Mouse (Mus musculus) layer of hippocampus, adult 9-11 months (tissue): ENCODE results near the gene Gm11541.
"Not testable (repeated sequence)": the region's sequence is repeated elsewhere in the genome, so short reads cannot be mapped to it uniquely, and the experiment has no call there.

Experiments
- DNase-seq: peaks from one replicate; pipeline ENCODE4 v3.0.0; 2022

Gene Gm11541

GRCm38 (mm10) chr11:94695508-94695907 lies 8.8 kb downstream of the Gm11541 start:
- no peak for DNase-seq

GRCm38 (mm10) chr11:94692502-94692901 lies 11.8 kb downstream of the Gm11541 start:
- not testable (repeated sequence) for DNase-seq

DNA sequence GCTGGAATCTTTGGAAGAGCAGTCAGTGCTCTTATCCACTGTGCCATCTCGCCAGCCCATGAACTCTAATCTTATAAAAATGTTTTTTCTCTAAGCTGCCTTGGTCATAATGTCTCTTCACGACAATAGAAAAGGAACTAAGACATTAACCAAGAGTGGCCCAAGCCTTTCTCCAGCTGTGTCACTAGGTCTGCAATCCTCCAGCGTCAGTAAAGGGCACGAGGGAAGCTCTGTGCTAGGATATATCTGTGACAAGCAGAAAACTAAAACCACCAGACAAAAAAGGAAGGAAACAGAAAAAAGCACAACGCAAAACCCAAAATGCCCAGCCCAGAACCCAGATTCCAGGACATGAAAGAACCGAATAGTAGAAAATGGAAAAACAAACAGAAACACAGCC lies 17.1 kb downstream of the Gm11541 start:
- no peak for DNase-seq

GRCm38 (mm10) chr11:94682427-94682826 lies 21.9 kb downstream of the Gm11541 start:
- no peak for DNase-seq

DNA sequence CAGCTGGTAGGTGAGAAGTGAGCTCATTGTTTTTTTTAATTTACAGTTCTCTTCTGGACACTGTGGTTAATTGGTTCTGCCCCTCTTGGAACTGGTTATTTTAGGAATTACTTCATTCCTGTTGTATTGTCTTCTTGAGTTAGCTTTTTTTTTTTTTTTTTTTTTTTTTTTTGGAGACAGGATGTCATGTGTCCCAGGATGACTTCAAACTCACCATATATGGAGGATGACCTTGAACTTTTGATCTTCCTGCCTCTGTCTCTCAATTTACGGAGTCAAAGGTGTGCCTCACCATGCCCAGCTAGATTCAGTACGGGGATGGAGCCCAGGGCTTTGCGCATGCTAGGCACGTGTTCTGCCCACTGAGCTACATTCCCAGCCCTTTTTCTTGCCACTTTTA lies 22.7 kb downstream of the Gm11541 start:
- no peak for DNase-seq

- DNase-seq = no peak
These were observed 23.7 kb downstream of the Gm11541 start for GRCm38 (mm10) chr11:94680639-94681038.

DNA sequence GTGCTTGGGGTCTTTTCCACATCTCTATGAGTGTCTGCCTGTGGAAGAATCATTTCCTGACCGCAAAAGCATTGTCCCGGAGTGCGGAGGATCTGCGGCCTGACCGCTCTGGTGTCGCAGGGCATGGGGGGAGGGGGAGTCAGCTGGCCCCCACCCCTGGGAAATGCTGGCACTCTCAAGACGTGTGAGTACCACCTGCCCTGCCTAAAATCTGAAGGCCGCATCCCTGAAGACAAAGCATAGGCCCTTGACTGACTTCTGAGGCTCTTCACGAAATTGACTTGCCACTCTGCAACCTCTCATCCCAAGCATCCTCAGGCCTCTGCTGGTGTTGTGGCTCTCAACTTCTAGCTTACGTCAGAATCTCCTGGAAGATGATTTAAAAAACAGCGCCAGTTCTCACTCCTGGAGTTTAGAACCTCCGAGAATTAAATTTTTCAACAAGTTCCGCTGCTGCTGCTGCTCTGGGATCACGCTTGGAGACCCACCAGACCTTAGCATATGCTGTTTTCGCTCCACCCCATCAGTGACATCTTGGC lies 26.6 kb downstream of the Gm11541 start:
- no peak for DNase-seq

DNA sequence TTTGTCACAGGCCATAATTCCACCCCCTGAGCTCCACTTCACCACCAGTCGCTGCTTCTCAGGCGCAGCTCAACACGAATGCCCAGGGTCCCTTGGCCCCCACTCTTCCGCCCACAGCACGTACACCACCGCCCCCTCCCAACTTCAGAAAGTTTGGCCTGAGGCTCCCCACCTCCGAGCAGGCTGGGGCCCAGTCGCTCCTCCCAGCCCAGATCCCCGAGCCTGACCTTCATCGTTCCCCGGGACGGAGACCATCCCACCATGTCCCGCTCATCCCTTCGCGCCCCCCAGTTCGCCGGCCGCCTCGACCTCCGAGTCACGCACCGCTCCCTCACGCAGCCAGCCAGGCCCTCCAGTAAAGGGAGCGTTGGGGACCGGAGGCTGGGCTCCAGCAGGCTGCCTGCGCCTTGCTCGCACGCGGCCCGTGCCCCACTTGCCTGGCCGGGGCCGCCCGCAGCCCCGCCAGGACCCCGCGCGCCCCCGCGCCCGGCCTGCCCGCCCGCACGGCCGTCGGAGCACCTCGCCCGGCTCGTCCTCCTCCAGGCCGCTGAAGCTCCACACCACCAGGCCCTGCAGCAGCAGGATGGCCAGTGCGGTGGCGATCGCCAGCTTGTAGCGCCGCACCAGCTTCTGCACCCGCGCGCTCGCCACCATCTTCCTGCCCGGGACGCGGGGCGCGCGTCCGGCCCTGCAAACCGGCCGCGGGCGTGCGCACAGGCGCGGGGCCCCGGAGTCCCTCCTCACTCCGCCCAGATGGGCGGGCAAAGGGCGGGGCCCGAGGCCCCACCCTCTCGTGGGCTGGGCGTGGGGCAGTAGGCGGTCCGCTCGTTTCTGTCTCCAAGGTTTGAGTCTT lies 27.3 kb downstream of the Gm11541 start, which contains the start of gene Xylt2:
Xylt2 (minus strand) TSS at position 762 of the 853 bp plus-strand sequence.
- DNase-seq = peak; percentile 92

DNA sequence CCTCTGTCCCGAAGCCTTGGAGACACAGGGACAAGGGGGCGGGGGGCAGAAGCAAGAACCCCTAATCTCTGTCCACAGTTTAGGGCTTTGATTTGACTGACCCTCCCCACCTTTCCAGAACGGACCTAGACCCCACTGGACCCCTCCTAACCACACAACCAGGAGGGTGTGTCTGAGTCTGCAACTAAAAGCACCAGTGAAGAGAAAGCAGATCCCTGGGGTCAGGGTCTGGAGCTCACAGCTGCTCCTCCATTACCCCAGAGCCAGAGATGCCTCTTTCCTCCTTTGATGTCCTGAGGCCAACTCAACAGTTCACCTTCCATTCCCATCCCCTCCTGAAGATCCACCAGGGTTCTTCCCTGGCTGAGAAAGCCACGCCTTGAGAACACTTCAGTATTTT lies 28.0 kb downstream of the Gm11541 start:
- DNase-seq = no peak

GRCm38 (mm10) chr11:94675446-94675845 lies 28.9 kb downstream of the Gm11541 start:
- no peak for DNase-seq

- no peak for DNase-seq
These were observed 29.3 kb downstream of the Gm11541 start for GRCm38 (mm10) chr11:94674984-94675383.

GRCm38 (mm10) chr11:94665281-94665680 lies 39.0 kb downstream of the Gm11541 start:
- DNase-seq = no peak

GRCm38 (mm10) chr11:94661344-94661743 lies 43.0 kb downstream of the Gm11541 start:
- no peak for DNase-seq

- peak; percentile 83 for DNase-seq
These were observed 50.4 kb downstream of the Gm11541 start, which contains the start of the genes Mrpl27 and Eme1 for GRCm38 (mm10) chr11:94653663-94654436. Mrpl27 (plus strand) TSS chr11:94653767. Eme1 (minus strand) TSS chr11:94653964.

DNA sequence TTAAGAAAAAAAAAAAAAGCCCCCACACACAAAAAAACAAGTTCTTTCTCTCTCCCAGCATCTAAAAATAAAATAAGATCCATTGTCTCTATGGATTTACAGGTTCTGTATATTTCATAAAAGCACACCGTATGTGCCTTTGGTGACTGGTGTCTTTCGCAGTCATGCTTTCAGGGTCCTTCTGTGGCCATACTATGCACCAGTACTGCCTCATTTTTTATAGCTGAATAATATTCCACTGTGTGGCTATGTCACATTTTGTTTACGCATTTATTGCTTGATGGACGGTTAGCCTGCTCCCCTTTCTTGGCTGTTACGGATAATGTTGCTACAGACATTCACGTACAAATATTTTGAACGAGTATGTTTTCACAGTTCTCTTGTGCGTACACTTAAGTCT lies 51.3 kb downstream of the Gm11541 start:
- DNase-seq = no peak

DNA sequence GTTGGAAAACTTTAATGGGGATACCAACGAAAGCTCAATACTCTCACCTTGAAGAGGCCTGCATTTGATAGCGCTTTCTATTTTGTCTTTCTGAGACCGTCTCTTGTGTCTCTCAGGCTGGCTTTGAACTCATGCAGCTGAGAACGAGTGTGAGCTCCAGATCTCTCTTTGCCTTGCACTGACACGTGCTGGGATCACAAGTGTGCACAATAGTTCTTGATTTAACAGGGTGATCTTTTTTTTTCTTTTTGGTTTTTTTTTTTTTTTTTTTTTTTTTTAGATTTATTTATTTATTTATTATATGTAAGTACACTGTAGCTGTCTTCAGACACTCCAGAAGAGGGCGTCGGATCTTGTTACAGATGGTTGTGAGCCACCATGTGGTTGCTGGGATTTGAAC lies 53.1 kb downstream of the Gm11541 start:
- DNase-seq = not testable (repeated sequence)

GRCm38 (mm10) chr11:94646457-94646856 lies 57.8 kb downstream of the Gm11541 start:
- no peak for DNase-seq
